Mouse (Mus musculus): ENCODE data around the gene Ndufs2.

- TF ChIP-seq POLR2A (IDR thresholded peaks at IDR 0.05; ENCODE audit: control insufficient read depth, extremely low read depth, insufficient read depth, low read length, poor library complexity) (no peak), CTCF (IDR thresholded peaks at IDR 0.05; ENCODE audit: borderline replicate concordance, control insufficient read depth, extremely low read depth, insufficient read depth, low read length, poor library complexity) (no peak)
Measured at GRCm38 (mm10) chr1:171212854-171213253, 38.3 kb downstream of the Ndufs2 start.

All from thymus, adult 2 months (tissue).